Mouse (Mus musculus) cerebellum, postnatal 4 days (tissue): Measurements from ENCODE around the gene Tmco2.
"Not testable (repeated sequence)": the region's sequence is repeated elsewhere in the genome, so short reads cannot be mapped to it uniquely, and the experiment has no call there.

Experiments
- DNase-seq, 2 experiments: peaks; one replicate each; pipeline ENCODE4 v3.0.0; 2022; ENCODE audit warnings: low spot score in 2 of 2, mixed read lengths in 1 of 2

Gene Tmco2

DNA sequence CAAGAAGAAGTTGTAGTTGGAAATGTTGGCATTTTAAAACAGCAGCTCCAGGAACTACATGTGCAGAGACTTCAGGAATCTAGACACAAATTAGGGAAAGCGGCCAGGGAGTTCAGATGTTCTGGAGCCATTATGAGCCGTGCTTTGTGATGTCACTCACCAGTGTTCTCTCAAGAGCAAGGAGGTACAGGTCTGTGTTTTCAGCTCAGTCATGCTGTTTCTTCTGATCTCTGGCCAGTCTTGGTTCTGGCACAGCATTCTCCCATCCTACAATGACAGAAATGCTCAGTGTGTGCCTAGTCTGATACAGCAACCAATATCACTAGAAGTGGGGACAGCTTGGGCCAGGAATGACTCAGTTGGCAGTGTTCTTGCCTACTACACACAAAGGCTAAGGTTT is at the start of gene Tmco2:
TSS of gene Tmco2 (minus strand) at position 101 of the 400 bp plus-strand sequence.
- no peak for DNase-seq

DNA sequence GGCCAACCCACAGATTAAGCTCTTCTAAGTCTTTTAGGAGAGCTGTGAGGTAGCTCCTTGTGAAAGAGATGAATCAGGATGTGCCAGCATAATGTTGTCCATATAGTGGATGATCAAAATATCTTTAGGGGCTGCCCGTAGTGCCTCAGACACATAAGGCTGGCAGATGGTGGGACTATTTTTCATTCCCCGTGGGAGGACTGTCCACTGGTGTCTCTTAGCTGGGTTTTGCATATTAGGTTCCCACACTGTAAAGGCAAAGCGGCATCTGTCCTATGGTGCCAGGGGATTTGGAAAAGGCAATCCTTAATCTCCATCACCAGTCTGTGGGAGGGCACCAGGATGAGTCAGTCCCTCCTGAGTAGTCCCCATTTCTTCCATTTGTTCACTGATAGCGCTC is 5.7 kb downstream of the Tmco2 start:
- no peak for DNase-seq

DNA sequence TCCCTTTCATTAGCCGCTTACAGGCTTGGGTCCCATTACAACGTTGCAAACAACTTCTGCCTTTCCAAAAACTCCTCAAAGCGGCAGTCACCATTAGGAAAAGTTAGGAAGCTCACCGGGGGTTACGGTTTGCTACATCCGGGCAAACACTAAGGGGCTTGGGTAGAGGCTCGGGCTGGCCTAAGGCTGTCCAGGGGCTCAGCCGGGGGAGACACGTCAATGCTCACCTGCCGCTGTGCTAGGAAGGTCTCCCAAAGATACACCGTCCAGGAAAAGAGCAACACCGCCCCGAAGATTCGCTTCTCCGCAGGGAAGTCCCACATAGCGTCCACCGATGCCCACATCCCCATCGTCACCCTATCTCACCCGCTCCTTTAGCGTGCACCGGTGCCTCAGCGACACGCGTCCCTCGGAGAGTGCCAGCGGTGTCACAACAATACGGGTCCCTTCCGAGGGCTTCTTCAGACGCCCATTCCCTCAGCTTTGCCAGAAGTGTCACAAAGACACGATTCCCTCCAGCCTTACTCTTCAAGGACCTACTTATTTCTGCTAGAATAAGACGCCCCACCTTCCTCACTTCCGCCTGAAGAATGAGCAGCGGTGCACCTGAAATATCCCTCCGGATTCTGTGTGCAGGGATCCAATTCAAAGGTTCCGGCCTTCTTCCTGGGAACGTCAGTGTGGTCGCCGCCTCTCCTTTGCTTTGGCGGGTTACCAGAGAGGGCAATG is 11.2 kb downstream of the Tmco2 start, which contains the start of gene Zmpste24:
TSS of gene Zmpste24 (minus strand) at position 592 of the 729 bp plus-strand sequence.
- peak; percentile 72 to 91 for DNase-seq

DNA sequence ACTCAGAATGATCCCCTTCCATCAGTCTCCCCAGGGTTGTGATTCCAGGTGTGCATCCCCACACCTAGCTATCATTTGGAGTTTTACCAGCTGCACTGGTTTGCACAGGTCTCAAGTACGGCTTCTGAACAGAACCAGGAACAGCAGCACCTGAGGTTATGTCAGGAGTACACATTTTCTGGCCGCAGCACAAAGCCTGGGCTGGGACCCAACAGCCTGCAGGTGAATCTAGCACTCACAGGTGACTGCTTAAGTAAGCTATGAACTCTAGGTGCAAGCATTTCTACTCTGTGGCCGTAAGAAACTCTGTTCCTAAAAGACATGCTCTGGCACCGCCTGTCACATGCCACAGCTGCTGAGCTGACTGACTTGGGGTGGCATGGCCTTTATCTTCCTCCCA is 18.8 kb downstream of the Tmco2 start:
- DNase-seq = no peak

DNA sequence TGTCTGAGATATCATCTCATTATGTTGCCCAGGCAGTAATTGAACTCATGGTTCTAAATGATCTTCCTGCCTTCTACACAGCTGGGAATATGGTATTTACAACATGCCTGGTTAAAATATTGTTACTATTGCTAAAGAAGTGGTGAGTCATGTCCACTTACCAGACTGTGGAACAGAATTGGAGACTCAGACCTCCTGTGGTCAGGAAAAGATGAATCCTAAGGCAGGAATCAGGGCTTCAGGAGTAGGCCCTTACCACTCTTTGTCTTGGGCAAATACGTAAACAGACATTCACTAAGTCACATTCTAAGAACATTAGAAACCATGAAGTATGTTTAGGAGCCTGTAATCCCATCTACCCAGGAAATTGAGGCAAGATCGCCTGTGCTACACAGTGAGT is 20.3 kb downstream of the Tmco2 start:
- DNase-seq = no peak

DNA sequence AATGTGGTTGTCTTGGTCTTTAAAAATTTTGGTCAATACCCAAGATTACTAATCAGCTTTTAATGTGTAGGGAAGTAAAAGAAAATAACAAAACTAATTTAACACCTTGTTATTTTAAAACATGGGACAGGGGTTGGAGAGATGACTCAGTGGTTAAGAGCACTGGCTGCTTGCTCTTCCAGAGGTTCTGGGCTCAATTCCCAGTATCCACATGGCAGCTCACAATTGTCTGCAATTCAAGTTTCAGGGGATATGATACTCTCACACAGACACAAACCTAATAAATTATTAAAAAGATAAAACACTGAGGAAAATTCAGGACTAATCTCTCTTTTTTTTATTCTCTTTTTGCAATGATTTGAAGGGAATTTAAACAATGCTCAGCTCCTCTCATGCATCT is 24.5 kb downstream of the Tmco2 start:
- DNase-seq = no peak

DNA sequence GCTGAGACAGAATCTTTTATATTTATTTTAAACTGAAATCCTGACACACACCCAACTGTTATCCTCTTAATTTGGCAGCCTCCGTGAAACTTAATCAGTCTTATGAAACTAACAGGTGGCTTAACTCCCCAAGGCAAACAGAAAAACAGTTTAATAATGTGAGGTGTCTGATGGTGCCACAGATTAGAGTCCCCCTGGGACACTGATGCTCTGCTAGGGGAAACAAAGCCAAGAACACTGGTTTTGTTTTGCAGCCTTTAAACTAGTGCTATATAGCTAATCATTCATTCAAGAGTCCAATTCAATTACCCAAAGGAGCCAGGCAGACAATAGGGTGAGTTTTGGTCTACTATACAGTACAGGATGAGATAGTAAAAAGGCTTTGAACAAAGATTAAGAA is 28.6 kb downstream of the Tmco2 start:
- DNase-seq = no peak

DNA sequence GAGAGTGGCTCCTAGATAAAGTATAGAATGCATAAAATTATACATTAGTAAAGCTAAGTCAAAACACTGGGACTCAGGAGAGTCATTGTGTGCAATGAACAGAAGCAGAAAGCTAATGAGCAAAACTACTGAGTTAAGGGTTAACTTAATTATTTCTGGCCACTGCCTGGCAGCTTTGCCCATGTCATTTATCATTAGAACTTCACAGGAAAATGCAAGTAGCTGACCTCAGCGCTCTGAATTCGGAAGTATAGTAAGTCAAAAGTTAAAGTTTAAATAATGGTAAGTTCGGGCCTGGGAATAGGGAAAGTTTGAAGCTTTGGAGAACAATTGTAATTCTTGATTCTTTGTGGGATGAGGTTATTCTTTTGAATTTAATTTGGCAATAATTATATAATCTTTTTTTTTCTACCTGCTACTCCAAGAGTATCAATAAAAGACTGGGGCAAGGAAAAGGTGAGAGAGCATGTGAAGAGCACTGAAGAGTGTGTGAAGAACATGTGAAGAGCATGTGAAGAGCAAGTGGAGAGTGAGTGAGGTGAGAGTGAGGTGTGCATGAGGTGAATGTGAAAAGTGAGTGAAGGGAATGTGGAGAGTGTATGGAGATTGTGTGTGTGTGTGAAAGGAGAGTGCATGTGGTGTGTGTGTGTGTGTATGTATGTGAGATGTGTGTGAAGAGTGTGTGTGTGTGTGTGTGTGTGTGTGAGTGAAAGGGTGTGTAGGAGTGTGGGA is 30.9 kb downstream of the Tmco2 start:
- DNase-seq = no peak

DNA sequence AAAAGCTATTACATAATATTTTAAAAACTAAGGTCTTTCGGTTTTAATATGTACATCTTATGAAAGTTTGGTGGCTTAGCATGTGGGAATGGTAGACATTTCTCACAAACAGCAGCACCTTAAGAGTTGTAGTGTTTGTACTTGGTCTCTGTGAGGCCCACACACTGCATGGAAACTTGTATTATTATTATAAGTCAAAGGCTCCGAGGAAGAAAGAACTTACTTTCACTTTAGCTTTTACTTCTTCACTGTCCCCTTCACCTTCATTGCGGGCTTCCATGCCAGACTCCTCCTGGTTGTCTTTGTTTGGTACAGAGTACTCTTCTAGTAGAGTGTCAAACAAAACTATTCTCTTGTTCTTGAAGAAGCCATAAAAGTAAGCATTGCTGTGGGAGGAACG is 34.8 kb downstream of the Tmco2 start:
- DNase-seq = no peak

DNA sequence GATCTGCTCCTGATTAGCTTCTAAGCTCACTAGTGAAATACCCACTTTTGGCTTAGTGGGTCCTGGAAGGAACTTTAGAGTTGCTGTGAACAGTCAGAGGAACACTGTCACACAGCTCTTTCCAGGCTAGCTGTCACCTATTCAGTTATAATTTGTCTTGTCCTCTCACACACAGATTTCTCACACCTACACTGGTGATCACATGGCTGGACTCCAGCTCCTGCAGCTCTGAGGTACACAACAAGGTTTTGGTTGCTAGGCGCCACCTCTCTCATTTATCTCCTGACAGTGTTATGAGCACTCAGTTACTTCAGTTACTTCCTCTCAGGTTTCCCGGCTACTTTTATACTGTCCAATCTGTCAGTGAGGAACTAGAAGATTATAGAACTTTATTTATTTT is 43.7 kb downstream of the Tmco2 start:
- DNase-seq = no peak

DNA sequence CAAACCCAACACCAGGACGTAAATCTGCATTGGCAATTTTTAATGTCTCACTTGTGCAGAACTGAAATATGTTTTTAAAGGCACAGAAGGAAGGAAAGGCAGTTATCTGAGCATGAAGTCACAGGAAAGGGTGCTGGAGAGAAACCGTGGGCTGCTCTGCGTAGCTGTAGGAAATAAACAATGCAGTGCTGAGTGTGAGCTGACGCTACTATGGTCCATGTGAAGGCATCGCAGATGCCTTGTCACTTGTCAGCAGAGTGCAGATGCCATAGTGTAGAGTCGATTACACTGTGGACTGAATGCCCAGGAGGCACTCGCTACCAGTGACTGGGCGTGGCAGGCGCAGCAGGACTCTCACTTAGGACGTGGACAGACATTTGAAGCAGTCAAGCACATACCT is 49.8 kb downstream of the Tmco2 start:
- not testable (repeated sequence) for DNase-seq

DNA sequence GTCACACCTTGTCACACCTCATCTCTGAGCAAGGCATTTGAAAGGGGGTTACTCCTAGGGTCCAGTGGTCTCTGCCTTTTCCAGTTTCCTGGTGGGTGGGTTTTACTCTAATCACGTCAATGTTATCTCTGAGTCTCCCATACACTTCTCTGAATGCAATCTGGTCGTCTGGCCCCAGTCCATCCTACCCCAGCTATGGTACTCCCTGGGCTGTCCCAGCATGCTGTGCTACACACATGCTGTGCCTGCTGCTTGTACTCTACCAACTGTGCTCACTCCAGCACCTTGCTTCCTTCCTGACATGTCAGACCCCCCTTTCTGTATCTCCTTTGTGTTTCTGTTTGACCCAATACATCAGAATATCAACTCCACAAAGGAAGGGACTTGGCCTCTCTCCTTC is 52.0 kb downstream of the Tmco2 start:
- no peak for DNase-seq

DNA sequence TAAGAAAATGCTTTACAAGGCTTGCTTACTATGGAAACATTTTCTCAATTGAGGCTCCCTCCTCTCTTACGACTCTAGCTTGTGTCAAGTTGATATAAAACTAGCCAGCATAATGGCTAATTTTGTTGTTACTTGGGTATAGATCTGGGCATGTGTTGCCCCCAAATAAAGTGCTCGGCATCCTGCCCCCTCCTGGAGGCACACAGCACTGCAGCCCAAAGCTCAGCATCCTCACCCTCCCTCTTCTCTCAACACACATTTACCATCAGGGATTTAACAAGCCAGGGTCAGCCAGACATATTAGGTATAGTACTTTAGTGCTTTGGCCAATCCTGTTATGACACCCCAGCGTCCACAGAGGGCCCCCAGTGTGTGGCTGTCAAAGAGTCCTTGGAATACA is 52.7 kb downstream of the Tmco2 start:
- no peak for DNase-seq
